Mouse (Mus musculus) liver, postnatal 0 days (tissue): Measurements from ENCODE around the gene Tmprss4.

Source experiments
- CTCF ChIP-seq: sonication (generic); IDR thresholded peaks from 2 replicates; pipeline ENCODE4 v1.5.1; 2016; ENCODE audit warnings: antibody characterized with exemption, low read depth
- EP300 ChIP-seq: IDR thresholded peaks from 2 replicates; pipeline ENCODE4 v1.6.1; 2016; ENCODE audit warnings: antibody characterized with exemption, low read depth, mild to moderate bottlenecking

- TF ChIP-seq CTCF (no peak), EP300 (no peak)
Measured at GRCm38 (mm10) chr9:45229359-45229758, 25.5 kb upstream of the Tmprss4 start.
